Mouse (Mus musculus): ENCODE results near the gene A730009L09Rik.

DNA sequence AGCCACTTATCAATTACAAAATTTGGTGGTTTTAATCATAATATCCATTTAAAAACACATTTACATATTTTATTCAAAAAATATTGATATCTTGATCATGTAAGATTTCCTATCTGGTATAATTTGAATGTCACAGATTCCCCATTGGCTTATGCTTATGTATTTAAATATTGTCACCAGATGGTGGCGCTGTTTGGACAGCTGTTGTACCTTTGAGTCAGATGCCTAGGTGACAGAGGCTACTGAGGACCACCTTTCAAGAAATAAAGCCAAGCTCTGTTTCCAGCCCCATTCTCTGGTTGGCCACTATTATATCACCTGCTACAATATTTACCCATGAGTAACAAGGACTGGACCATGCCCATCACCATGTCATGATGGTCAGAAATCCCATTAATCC is 46.0 kb upstream of the A730009L09Rik start:
- TF ChIP-seq CTCF (IDR thresholded peaks at IDR 0.05; ENCODE audit: extremely low read depth, insufficient read depth, low read length) (no peak), POLR2A (IDR thresholded peaks at IDR 0.05; ENCODE audit: extremely low read depth, insufficient read depth, low read length) (no peak)

All from cortical plate, adult 2 months (tissue).